Mouse (Mus musculus) Muller cell, postnatal 12 days (primary cell): Measurements from ENCODE around the gene Osbpl6.

Experiments used
- DNase-seq: peaks from one replicate; pipeline ENCODE4 v3.0.0-alpha.2; 2015; ENCODE audit errors: inconsistent ontology term

Osbpl6 gene

DNA sequence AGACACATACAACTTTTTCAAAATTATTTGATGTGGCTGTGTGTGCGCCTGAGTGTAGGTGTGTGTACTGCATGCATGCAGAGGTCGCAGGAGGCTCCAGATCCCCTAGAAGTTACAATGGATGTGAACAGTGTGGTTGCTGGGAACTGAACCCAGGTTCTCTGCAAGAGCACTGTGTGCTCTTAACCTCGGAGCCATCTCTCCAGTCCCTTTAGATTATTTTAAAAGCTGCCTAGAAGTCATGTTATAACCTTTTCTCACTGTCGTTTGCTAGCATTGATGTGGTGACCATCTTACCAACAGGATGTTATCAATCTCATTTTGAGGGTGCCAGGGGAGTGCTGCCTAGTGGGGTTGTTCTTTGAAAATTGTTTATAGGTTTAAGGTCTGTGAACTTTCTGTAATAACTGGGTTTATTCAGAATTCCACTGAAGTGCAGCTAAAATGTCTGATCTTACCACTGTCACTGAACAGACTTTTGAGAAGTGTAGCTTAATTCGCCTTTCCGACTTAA is 15.2 kb downstream of the Osbpl6 start:
- no peak for DNase-seq

DNA sequence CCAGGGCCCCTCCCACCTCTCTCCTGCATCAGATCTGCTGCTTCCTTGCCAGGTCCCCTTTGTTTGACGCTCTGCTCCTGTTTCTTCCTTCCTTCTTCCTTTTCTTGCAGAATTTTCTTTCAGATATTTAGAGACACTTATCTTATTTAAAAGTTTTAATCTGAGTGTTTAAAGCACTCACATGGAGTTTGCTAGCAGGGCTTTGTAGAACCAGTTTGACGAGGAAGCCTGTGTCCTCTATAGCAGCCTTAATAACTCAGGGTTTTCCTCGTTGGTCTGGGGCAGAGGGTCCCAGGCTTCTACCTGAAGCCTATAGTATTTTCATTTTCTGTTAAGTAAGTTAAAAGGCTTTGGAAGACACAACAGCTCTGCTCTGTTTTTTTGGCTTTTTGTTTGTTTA is 20.5 kb downstream of the Osbpl6 start:
- DNase-seq: no peak

DNA sequence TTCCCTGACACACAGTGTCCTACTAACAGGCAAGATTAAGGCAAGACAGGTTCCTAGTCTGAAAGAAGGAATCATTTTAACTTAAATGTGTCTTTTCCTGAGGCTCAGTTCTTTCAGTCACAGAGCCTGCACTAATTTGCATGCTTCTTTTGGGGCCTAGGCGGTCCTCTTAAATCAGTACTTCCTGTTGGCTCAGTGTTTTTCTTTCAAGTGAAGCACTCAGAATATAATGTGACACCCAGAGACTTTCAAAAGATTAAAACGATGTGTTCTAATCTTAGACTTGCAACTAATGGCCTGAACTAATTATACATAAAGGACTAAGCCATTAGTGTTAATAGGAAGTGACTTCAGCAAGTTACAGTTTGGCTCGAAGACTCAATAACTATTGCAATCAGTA is 23.0 kb downstream of the Osbpl6 start:
- peak; percentile 34 for DNase-seq

DNA sequence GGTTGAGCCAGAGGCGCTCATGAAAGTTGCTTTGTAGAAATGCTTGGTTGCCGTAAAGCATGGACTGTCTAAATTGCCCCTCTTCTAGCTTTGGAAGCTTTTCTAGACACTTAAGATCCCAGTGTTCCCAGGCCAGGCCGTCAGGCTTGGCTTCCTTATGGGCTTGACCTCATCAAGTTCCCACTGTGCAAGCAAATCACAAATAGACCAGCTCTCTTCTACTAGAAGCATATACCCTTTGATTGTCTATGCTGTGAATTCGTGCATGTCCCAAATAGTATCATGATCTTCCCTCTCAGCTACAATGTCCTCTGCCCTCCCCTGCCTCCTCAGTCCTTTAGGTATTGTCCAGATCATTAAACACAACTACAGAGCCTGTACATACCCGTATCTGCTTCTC is 23.5 kb downstream of the Osbpl6 start:
- no peak for DNase-seq

DNA sequence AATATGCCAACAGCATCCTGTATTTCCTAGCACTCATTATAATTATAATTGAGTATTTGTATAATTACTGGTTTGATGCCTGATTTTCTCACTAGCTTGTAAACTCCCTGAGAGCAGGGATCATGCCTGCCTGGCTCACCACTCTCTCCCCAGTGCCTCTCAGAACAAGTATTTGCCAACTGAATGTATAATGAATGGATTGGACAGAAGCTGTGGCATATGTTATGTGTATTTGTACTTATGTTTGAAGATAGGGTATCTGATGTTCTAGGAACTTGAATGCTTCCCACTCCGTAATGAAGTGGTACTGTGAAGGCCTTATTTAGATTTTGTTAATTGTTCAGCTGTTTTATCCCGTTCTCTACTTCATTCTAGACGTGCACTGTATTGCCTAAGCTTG is 24.2 kb downstream of the Osbpl6 start:
- DNase-seq: no peak

DNA sequence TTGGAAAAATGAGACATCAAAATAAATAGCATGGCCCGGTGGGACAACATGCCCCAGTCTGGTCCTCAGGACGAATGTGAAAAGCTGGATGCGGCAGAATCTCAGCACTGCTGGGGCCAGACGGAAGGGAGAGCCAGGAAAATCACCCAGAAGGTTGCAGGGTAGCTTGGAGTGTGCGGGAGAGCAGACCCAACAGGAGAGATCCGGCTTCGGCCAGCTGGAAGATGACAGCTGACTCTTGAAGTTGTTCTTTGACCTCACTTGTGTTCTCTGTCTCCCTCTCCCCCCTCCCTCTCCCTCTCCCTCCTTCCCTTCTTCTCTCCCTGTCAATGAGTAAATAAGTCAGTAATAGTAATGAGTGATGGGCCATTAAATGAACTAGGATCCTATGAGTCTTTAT is 27.9 kb downstream of the Osbpl6 start:
- DNase-seq: no peak

DNA sequence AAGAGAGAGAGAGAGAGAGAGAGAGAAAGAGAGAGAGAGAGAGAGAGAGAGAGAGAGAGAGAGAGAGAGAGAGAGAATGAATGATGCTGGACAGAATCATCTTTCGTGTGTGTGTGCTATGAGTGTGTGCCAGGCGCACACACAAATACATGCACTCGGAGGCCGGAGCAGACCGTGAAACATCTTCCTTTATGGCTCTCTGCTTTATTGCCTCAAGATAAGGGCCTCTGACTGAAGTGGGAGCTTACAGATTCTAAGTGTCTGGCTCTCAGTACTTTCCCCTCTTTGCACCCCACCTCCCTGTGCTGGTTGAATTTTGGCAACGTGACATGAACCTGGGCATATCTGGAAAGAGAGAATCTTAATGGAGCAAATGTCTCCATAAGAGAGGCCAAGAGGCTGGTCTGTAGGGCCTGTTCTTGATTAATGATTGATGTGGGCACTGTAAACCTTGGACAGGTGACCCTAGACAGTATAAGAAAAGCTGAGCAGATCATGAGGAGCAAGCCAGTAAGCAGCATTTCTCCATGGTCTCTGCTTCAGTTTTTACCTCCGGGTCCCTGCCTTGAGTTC is 29.4 kb downstream of the Osbpl6 start:
- DNase-seq: no peak

DNA sequence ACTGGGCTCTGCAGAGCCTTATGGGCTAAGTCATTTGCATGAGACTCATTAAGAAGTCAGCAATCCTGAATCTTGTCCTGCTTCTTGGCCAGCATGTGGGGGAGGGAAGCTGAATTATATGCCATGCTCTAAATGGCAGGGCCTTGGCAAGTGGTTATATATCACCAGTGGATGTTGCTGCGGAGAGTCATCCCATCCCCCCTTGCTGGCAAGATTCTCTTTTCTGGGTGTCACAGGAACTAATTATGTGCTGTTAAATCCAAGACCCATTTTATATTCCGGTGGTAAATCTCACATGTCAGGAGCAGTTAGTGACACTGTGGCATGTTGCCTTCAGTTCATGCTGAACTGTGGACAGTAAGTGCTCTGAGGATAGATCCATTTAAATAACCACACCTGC is 31.1 kb downstream of the Osbpl6 start:
- DNase-seq: no peak

DNA sequence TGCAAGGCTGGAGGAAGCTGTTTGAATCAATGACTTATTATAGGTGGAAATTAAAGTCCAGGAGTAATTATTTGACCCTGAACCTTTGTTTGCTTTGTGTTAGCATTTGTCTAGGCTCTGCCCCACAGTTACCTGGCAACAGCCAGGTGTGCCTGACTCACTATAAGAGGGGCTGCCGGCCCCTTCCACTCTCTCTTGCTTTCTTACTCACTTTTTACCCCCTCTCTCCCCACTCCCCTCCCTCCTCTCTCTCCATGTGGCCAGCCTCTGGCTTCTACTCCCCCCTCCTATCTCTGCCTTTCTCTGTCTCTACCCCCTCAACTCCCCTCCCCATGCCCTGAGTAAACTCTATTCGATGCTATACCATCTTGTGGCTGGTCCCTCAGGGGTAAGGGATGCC is 33.2 kb downstream of the Osbpl6 start:
- DNase-seq: no peak

DNA sequence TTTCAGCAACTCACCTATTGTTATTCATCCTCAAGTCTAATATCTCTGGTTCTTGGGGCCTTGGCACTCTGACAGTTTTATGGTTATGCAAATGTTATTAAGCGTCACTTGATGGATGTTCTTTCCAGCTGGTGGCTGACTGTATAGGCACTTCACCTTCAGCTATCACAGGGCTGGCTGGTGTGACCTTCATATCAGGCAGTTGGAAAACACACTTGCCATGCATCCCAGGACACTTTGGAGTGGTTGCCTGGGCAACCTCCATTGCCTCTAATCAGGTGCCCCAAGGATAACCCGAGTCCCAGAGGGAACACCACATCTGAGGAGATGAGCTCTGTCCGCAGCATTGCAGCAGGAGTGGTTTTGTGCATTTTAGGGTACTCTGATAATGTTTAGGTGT is 35.8 kb downstream of the Osbpl6 start:
- no peak for DNase-seq

DNA sequence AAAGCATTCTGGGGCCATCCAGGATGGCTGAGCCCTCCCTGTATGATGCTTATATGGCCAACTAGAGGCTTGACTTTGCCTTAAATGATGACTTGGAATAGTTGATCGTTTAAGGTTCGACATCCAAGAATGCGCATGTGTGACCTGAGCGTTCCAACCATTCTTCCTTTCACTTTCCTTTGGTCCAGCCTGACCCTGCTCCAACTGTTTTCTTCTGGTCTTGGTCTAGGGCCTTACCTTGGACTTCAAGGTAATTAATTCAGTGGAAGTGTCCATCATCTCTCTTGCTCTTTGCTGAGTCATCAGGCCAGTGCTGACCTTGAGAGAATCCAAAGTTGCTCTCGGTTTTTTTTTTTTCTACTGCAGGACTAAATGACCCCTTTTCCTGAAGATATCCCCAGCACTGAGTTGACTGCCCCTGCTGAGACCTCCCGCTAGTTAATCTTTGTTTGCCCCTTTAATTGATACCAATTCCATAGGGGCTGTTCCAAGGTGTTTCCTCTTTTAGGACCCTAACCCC is 43.6 kb downstream of the Osbpl6 start:
- DNase-seq: no peak

DNA sequence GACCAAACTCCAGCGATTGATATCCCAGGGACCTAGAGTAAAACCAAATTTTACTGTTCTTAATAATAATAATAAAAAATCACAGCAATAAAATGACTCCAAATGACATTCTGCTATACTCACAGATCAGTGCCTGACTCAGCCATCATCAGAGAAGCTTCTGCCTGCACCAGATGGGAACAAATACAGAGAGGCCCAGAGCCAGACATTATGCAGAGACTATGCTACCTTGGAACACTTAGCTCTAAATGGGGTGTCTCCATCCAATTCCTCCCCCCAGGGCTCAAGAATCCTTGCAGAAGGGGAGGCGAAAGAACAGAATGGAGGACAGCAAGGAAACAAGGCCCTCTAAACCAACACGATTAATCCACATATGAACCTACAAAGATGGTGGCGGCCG is 60.4 kb downstream of the Osbpl6 start:
- DNase-seq: no peak

DNA sequence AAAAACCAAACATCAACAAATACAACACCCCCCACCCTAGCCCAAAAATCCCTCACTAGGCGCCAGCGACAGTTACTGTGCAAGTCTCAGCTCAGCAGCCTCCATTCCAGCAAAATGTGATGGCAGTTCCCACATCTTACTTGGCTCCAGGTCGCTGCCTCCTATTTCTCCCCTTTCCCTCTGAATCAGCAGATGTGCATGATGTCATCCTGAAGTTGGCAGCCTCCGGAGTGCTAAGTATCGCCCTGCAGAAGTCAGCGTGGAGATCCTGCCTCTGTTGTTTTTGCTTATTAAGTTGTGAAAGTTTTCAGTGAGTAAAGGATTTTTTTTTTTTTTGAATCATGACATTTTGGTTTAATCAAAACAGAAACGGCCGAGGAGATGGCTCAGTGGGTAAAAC is 61.9 kb downstream of the Osbpl6 start:
- DNase-seq: peak; percentile 66

DNA sequence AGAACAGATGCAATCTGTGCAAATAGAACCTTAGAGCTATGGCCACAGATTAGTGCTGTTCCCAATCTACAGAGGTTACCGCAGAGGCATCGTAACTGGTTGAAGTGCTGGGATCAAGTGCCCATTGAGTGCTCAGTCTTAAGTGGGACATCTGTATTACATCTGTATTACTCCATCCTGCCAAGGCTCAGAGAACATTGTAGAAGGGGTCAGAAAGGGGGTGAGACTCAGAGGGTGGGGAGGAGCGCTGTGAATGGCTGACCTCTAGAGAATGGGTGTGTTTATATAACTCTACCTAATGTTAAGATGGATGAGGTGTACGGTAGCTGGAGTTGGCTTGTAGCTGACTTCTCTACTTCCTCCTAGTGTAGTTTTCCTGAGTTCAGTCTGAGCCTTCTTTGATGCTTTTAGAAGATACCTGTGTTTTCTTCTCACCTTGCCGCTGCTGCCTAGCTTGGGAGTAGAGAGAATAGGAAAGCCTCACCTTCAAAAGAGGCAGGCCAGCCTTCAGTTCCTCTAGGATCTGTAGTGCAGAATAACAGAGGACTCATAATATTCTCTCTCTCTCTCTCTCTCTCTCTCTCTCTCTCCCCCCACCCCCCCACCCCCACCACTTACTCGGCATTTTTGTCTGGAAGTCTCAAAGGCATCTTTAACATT is 62.9 kb downstream of the Osbpl6 start:
- DNase-seq: no peak

DNA sequence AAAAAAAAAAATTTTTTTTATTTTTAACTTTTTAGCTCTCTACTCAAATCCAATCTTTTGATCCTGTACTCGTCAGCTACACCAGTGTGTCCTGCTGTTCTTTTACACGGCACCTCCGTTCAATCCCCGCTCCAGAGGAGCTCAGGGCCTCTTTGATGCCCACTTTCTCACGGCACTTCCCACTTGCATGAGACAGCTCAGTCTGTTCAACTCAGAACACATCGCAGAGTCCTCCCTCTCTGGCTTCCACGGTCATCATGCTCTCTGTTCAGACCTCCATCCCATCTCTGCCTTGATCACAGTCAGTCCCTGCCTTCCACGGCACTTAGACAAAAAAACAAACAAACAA is 63.4 kb downstream of the Osbpl6 start:
- DNase-seq: no peak

DNA sequence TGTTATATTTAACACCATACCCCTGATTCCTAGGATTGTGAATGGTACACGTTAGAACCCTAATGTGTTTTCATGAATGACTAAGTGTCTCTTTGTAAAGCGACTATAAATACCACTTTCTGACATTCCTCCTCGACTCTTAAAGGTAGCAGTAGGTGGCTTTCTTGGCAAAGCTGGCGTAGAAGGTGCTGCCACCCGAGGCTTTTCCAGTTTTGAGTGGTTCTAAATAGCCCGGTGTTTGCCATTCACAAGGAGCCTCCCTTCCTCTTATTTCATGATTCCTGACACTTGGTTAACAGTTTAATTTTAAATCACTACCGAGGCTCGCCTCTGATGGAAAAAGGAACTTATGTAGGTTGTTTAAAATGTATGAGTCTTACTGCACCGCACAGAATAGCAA is 64.1 kb downstream of the Osbpl6 start:
- no peak for DNase-seq

DNA sequence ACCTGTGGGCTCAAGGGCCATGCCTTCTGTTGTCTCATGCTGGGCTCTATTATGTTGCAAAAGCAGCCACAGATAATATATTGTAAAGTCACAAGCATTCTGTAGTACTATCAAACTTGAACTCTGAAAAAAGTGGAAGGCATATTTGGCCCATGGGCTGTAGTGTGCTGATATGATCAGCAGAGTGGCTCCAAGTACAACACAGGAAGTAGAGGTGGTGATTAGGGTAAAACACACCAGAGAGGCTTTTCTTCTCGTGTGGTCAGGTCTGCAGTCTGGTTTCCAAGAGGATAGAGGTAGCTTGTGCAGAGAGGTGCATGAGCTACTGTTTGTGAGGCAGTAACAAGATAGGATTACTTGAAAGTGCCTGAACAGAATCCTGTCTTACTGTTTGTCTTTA is 69.5 kb downstream of the Osbpl6 start:
- DNase-seq: no peak

DNA sequence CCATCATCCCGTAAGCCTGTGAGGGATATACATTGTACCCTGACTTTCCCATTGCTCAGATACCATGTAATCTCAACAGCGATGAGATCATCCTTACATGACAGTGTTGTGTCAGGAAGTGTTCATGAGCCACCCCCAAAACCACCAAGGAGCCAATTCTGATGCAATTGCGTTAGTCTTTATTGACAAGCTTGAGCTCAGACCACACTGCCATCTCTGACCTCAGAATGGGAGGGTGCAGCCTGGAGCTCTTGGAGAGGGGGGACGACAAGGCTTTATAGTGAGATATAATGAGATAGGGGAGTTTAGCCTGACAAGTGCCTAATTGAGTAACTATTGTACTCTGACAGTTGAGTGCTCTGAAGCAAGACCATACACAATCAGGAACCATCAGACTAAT is 82.5 kb downstream of the Osbpl6 start:
- no peak for DNase-seq

DNA sequence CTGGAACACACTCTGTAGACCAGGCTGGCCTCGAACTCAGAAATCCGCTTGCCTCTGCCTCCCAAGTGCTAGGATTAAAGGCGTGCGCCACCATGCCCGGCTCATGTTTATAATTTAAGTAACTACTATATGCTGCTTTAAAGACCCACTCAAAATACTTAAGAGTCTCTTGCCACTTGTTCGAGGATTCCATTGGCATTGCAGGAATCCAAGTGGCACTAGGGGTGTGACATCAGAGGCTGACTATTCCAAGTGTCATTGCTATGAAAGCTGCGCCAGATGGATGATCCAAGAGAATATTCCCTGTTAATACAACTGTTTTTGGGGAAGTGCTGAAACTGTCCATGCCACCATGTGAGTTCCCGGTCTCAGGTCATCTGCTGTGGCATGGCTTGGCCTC is 83.9 kb downstream of the Osbpl6 start:
- no peak for DNase-seq

DNA sequence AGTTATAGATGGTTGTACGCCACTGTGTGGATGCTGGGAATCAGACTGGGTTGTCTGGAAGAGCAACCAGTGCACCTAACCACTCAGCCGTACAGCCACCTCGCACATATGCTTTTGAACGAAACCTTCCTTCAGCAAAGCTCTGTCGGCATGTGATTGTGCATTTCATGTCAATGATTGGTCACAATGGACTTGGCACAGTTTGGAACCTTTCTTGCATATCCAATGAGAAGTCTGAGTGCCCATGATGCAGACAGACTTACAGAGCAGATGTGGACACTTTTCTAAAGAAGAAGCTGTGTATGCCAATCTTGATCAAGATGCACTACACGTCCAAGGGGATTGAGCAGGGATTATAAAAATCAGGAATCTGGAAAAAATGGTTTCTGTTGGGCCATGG is 85.1 kb downstream of the Osbpl6 start:
- DNase-seq: no peak

DNA sequence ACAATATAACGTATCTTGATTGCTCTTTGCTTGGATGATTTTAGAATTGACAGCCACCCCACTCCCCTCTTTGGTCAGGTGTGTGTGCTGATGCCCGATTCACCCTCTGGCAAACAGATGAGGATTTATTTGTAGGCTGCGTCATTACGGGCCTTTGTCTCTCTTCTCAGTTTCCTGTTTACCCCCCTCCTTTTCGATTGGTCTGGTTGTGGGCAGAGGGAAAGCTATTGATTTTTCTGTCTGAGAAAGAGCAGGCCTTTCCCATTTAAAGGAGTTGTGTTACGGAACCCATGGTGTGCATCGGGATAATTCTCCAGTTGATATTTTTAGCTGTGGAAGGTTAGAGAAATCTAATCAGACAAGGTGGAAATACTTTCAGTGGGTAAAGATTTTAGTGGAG is 85.9 kb downstream of the Osbpl6 start:
- DNase-seq: no peak

DNA sequence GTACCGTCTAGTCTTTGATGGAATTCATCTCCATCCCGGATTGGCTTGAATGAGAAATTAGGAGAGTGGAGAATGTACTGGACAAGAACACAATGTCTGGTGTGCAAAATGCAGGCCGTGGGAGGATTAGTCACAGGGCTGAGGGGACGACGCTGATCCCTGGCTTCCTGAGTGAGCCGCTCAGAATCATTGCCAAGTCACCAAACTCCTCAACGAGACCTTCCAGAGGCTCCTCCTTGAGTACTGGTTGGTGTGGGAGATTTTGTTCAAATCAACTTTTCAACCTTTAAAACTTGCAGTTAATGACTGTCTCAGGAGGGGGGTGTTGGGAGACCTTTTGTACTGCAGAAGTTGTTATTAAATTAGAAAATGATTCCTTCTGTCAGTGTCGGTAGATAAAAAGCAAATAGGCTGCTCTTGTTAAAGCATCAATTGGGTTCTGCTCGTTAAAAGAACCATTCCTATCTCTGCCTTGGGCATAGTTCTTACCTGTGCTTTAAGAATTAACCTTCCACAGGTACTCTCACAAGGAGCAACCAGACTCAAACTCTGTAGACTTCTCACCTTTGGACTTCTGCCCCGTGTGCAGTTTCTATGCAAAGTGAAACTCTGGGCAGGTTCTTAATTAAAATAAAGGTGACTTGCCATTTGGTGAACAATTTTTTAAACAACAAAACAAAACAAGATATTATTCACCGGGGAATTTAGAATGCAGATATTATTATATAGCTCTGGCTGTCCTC is 89.9 kb downstream of the Osbpl6 start:
- DNase-seq: peak; percentile 49

DNA sequence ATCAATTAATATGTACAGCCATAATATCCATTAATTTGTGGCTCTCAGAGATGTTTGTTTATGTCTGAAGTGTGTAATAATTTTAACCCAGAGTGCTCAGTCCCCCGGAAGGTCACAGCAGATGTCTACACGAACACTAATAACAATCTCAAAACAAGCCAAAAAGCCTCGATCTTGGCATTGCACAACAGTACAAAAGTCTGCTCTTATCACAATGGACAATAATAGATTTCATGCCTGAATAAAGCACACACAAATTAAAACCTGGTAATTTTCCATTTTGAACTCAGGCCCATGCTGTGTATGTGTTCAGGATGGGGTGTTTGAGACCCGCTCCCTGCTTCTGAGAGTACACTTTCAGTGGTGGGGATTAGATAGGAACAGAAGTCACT is 90.4 kb downstream of the Osbpl6 start:
- no peak for DNase-seq
